Mouse (Mus musculus): ENCODE data around the gene Dmbt1. TPM values are rescaled to one million over a fixed set of nuclear protein-coding genes. Genes with fewer than 3 reads are reported as not detected.

The Dmbt1 gene
- total and polyA plus RNA-seq, 3 experiments, result not detected

- H3K9ac ChIP-seq (ENCODE audit: control insufficient read depth, low read depth, low read length, poor library complexity, severe bottlenecking), result no peak overlapping the region
- no peaks in the 10 kb centered on the region for H3K27me3 ChIP-seq (ENCODE audit: control insufficient read depth in 1 of 2, insufficient read depth in 2 of 2, low read length in 2 of 2)
- H3K4me1 ChIP-seq (ENCODE audit: control insufficient read depth in 1 of 2, insufficient read depth in 2 of 2, low read length in 2 of 2), result no peaks in the 10 kb centered on the region
- H3K36me3 ChIP-seq (ENCODE audit: control insufficient read depth in 1 of 2, insufficient read depth in 2 of 2, low read length in 2 of 2), result no peaks in the 10 kb centered on the region
- H3K9me3 ChIP-seq (replicated peaks; ENCODE audit: insufficient read depth, low read length), result no peaks in the 10 kb centered on the region
- no peak overlapping the region for H3K4me3 ChIP-seq (ENCODE audit: control insufficient read depth in 1 of 2, insufficient read depth in 1 of 2, low read depth in 2 of 2, low read length in 2 of 2)
- DNase-seq (ENCODE audit: low read depth, low spot score), result no peak
- no peak overlapping the region for H3K27ac ChIP-seq (ENCODE audit: control insufficient read depth, low read depth, low read length)
- TF ChIP-seq MAX (IDR thresholded peaks at IDR 0.05; ENCODE audit: low read length) (no peak), USF2 (IDR thresholded peaks at IDR 0.05; ENCODE audit: borderline replicate concordance in 1 of 2, insufficient read depth in 1 of 2, low read depth in 1 of 2, low read length in 2 of 2) (no peak), TAL1 (IDR thresholded peaks at IDR 0.05; ENCODE audit: low read length) (no peak)
- H3K79me2 ChIP-seq (ENCODE audit: control insufficient read depth, insufficient read depth, low read length, poor library complexity), result no peaks in the 10 kb centered on the region
Measured at GRCm38 (mm10) chr7:131024807-131025206, 7.0 kb upstream of the Dmbt1 start.

- TF ChIP-seq HCFC1 (IDR thresholded peaks at IDR 0.05; ENCODE audit: low read depth, low read length), result no peak
- no peak for TF ChIP-seq MYB (IDR thresholded peaks at IDR 0.05; ENCODE audit: low read depth, low read length)
- TF ChIP-seq TAL1 (IDR thresholded peaks at IDR 0.05; ENCODE audit: low read length), result no peak
- TF ChIP-seq CHD2 (IDR thresholded peaks at IDR 0.05; ENCODE audit: low read length), result no peak
- no peak for TF ChIP-seq ZC3H11A (IDR thresholded peaks at IDR 0.05; ENCODE audit: low read depth, low read length)
- no peak for TF ChIP-seq POLR2AphosphoS5 (IDR thresholded peaks at IDR 0.05; ENCODE audit: borderline replicate concordance, low read depth, low read length)
- TF ChIP-seq BHLHE40 (IDR thresholded peaks at IDR 0.05; ENCODE audit: borderline replicate concordance, low read depth, low read length), result no peak
- TF ChIP-seq EP300 (IDR thresholded peaks at IDR 0.05; ENCODE audit: low read depth in 1 of 2, low read length in 2 of 2), result no peak
- no peak for TF ChIP-seq ETS1 (IDR thresholded peaks at IDR 0.05; ENCODE audit: low read depth, low read length)
- no peak for TF ChIP-seq NRF1 (IDR thresholded peaks at IDR 0.05; ENCODE audit: insufficient read depth, low read depth, low read length, poor library complexity, severe bottlenecking)
- no peak for TF ChIP-seq RCOR1 (IDR thresholded peaks at IDR 0.05; ENCODE audit: low read depth, low read length)
- Histone ChIP-seq H3K4me3 (ENCODE audit: control insufficient read depth in 1 of 2, insufficient read depth in 1 of 2, low read depth in 2 of 2, low read length in 2 of 2) (no peak overlapping the region), H3K9me3 (replicated peaks; ENCODE audit: insufficient read depth, low read length) (no peaks in the 10 kb centered on the region), H3K9ac (ENCODE audit: control insufficient read depth, low read depth, low read length, poor library complexity, severe bottlenecking) (no peak overlapping the region), H3K4me1 (ENCODE audit: control insufficient read depth in 1 of 2, insufficient read depth in 2 of 2, low read length in 2 of 2) (no peaks in the 10 kb centered on the region), H3K36me3 (ENCODE audit: control insufficient read depth in 1 of 2, insufficient read depth in 2 of 2, low read length in 2 of 2) (no peaks in the 10 kb centered on the region), H3K27ac (ENCODE audit: control insufficient read depth, low read depth, low read length) (no peak overlapping the region), H3K79me2 (ENCODE audit: control insufficient read depth, insufficient read depth, low read length, poor library complexity) (no peaks in the 10 kb centered on the region), H3K27me3 (ENCODE audit: control insufficient read depth in 1 of 2, insufficient read depth in 2 of 2, low read length in 2 of 2) (no peaks in the 10 kb centered on the region)
- DNase-seq (ENCODE audit: low read depth, low spot score), result no peak
Measured at GRCm38 (mm10) chr7:131027557-131027956, 4.3 kb upstream of the Dmbt1 start.

- Histone ChIP-seq H3K9me3 (replicated peaks; ENCODE audit: insufficient read depth, low read length) (no peaks in the 10 kb centered on the region), H3K9ac (ENCODE audit: control insufficient read depth, low read depth, low read length, poor library complexity, severe bottlenecking) (no peak overlapping the region), H3K36me3 (ENCODE audit: control insufficient read depth in 1 of 2, insufficient read depth in 2 of 2, low read length in 2 of 2) (no peaks in the 10 kb centered on the region), H3K4me1 (ENCODE audit: control insufficient read depth in 1 of 2, insufficient read depth in 2 of 2, low read length in 2 of 2) (no peaks in the 10 kb centered on the region), H3K4me3 (ENCODE audit: control insufficient read depth in 1 of 2, insufficient read depth in 1 of 2, low read depth in 2 of 2, low read length in 2 of 2) (no peak overlapping the region), H3K79me2 (ENCODE audit: control insufficient read depth, insufficient read depth, low read length, poor library complexity) (no peaks in the 10 kb centered on the region), H3K27me3 (ENCODE audit: control insufficient read depth in 1 of 2, insufficient read depth in 2 of 2, low read length in 2 of 2) (no peaks in the 10 kb centered on the region; a peak in 1 of 4 replicates), H3K27ac (ENCODE audit: control insufficient read depth, low read depth, low read length) (no peak overlapping the region)
- DNase-seq (ENCODE audit: low read depth, low spot score), result no peak
- TF ChIP-seq UBTF (IDR thresholded peaks at IDR 0.05; ENCODE audit: borderline replicate concordance, insufficient read depth, low read depth, low read length) (no peak), MAFK (IDR thresholded peaks at IDR 0.05; ENCODE audit: borderline replicate concordance, low read depth, low read length) (no peak), E2F4 (IDR thresholded peaks at IDR 0.05; ENCODE audit: borderline replicate concordance, low read depth, low read length) (no peak), ZNF384 (IDR thresholded peaks at IDR 0.05; ENCODE audit: low read depth, low read length) (no peak)
Measured at GRCm38 (mm10) chr7:131036396-131036795, 4.5 kb downstream of the Dmbt1 start.
